Mouse (Mus musculus): ENCODE data around the gene Tmie. TPM values are rescaled to one million over a fixed set of nuclear protein-coding genes. Genes with fewer than 3 reads are reported as not detected.

The Tmie gene
- polyA plus RNA-seq, 1 experiment from 2014 or later: 1.5 TPM

- Histone ChIP-seq H3K9me3 (ENCODE audit: control insufficient read depth, low read length) (no peaks in the 10 kb centered on the region), H3K4me2 (ENCODE audit: low read depth, low read length) (no peak overlapping the region), H3K27ac (ENCODE audit: low read length) (no peak overlapping the region), H3K4me3 (ENCODE audit: low read length) (no peak overlapping the region), H3K36me3 (ENCODE audit: control insufficient read depth, insufficient read depth, low read length) (peaks cover 3% of the 10 kb centered on the region; the same call in 1 of the 2 replicates), H3K9ac (ENCODE audit: low read length) (no peak overlapping the region), H3K27me3 (ENCODE audit: control insufficient read depth, insufficient read depth, low read depth, low read length) (no peaks in the 10 kb centered on the region), H3K4me1 (replicated peaks; ENCODE audit: control insufficient read depth, insufficient read depth, low read length) (no peaks in the 10 kb centered on the region; the same call in 1 of the 2 replicates)
- 80% methylated on average over 3 of the region's 3 CpGs for WGBS
- ATAC-seq (ENCODE audit: low read depth): no peak
These were observed 12.6 kb upstream of the Tmie start for GRCm38 (mm10) chr9:110892552-110892951.

- Histone ChIP-seq H3K4me3 (ENCODE audit: low read length) (no peak overlapping the region), H3K9ac (ENCODE audit: low read length) (no peak overlapping the region), H3K9me3 (ENCODE audit: control insufficient read depth, low read length) (no peaks in the 10 kb centered on the region), H3K4me2 (ENCODE audit: low read depth, low read length) (no peak overlapping the region), H3K27ac (ENCODE audit: low read length) (no peak overlapping the region), H3K4me1 (replicated peaks; ENCODE audit: control insufficient read depth, insufficient read depth, low read length) (no peaks in the 10 kb centered on the region; the same call in 1 of the 2 replicates), H3K36me3 (ENCODE audit: control insufficient read depth, insufficient read depth, low read length) (peaks cover 3% of the 10 kb centered on the region; the same call in 1 of the 2 replicates), H3K27me3 (ENCODE audit: control insufficient read depth, insufficient read depth, low read depth, low read length) (no peaks in the 10 kb centered on the region)
- ATAC-seq (ENCODE audit: low read depth): no peak
- 68% methylated on average over 12 of the region's 12 CpGs for WGBS
These were observed 11.3 kb upstream of the Tmie start for GRCm38 (mm10) chr9:110891077-110891828.

- no peak for ATAC-seq (ENCODE audit: low read depth)
- no peaks in the 10 kb centered on the region for H3K9me3 ChIP-seq (ENCODE audit: control insufficient read depth, low read length)
- H3K4me2 ChIP-seq (ENCODE audit: low read depth, low read length): no peak overlapping the region
- no peak overlapping the region for H3K9ac ChIP-seq (ENCODE audit: low read length)
- peaks cover 3% of the 10 kb centered on the region; the same call in 1 of the 2 replicates for H3K36me3 ChIP-seq (ENCODE audit: control insufficient read depth, insufficient read depth, low read length)
- H3K4me3 ChIP-seq (ENCODE audit: low read length): no peak overlapping the region
- no peaks in the 10 kb centered on the region for H3K27me3 ChIP-seq (ENCODE audit: control insufficient read depth, insufficient read depth, low read depth, low read length)
- H3K27ac ChIP-seq (ENCODE audit: low read length): no peak overlapping the region
- 11% methylated on average over 21 of the region's 21 CpGs for WGBS
- no peaks in the 10 kb centered on the region; the same call in 1 of the 2 replicates for H3K4me1 ChIP-seq (replicated peaks; ENCODE audit: control insufficient read depth, insufficient read depth, low read length)
These were observed 10.3 kb upstream of the Tmie start for GRCm38 (mm10) chr9:110890026-110890783.

- no peak overlapping the region for H3K27ac ChIP-seq (ENCODE audit: low read length)
- no peaks in the 10 kb centered on the region for H3K27me3 ChIP-seq (ENCODE audit: control insufficient read depth, insufficient read depth, low read depth, low read length)
- no peaks in the 10 kb centered on the region for H3K9me3 ChIP-seq (ENCODE audit: control insufficient read depth, low read length)
- H3K4me2 ChIP-seq (ENCODE audit: low read depth, low read length): no peak overlapping the region
- ATAC-seq (ENCODE audit: low read depth): no peak
- no peak overlapping the region for H3K9ac ChIP-seq (ENCODE audit: low read length)
- no peaks in the 10 kb centered on the region; the same call in 1 of the 2 replicates for H3K4me1 ChIP-seq (replicated peaks; ENCODE audit: control insufficient read depth, insufficient read depth, low read length)
- H3K4me3 ChIP-seq (ENCODE audit: low read length): no peak overlapping the region
- WGBS: 90% methylated on average over 14 of the region's 14 CpGs
- peaks cover 6% of the 10 kb centered on the region; the same call in 1 of the 2 replicates for H3K36me3 ChIP-seq (ENCODE audit: control insufficient read depth, insufficient read depth, low read length)
These were observed 9.0 kb upstream of the Tmie start for GRCm38 (mm10) chr9:110888935-110889334.

- H3K9ac ChIP-seq (ENCODE audit: low read length): no peak overlapping the region
- ATAC-seq (ENCODE audit: low read depth): no peak
- H3K9me3 ChIP-seq (ENCODE audit: control insufficient read depth, low read length): no peaks in the 10 kb centered on the region
- H3K27me3 ChIP-seq (ENCODE audit: control insufficient read depth, insufficient read depth, low read depth, low read length): no peaks in the 10 kb centered on the region
- no peak overlapping the region for H3K4me3 ChIP-seq (ENCODE audit: low read length)
- no peaks in the 10 kb centered on the region; the same call in 1 of the 2 replicates for H3K4me1 ChIP-seq (replicated peaks; ENCODE audit: control insufficient read depth, insufficient read depth, low read length)
- 45% methylated on average over 9 of the region's 9 CpGs for WGBS
- H3K27ac ChIP-seq (ENCODE audit: low read length): no peak overlapping the region
- peaks cover 6% of the 10 kb centered on the region; the same call in 1 of the 2 replicates for H3K36me3 ChIP-seq (ENCODE audit: control insufficient read depth, insufficient read depth, low read length)
- H3K4me2 ChIP-seq (ENCODE audit: low read depth, low read length): no peak overlapping the region
These were observed 7.7 kb upstream of the Tmie start for GRCm38 (mm10) chr9:110887388-110888303.

- Histone ChIP-seq H3K9ac (ENCODE audit: low read length) (no peak overlapping the region), H3K4me1 (replicated peaks; ENCODE audit: control insufficient read depth, insufficient read depth, low read length) (peaks cover 28% of the 10 kb centered on the region), H3K36me3 (ENCODE audit: control insufficient read depth, insufficient read depth, low read length) (0 out of 2 replicates have a peak, but pooled peaks cover 3% of the 10 kb centered on the region), H3K4me2 (ENCODE audit: low read depth, low read length) (peak overlapping the region; percentile 93; the same call in 1 of the 2 replicates), H3K4me3 (ENCODE audit: low read length) (no peak overlapping the region), H3K27me3 (ENCODE audit: control insufficient read depth, insufficient read depth, low read depth, low read length) (no peaks in the 10 kb centered on the region), H3K27ac (ENCODE audit: low read length) (no peak overlapping the region; the same call in 1 of the 2 replicates), H3K9me3 (ENCODE audit: control insufficient read depth, low read length) (no peaks in the 10 kb centered on the region)
- WGBS: 60% methylated on average over 7 of the region's 7 CpGs
- no peak for ATAC-seq (ENCODE audit: low read depth)
These were observed 2.0 kb upstream of the Tmie start for GRCm38 (mm10) chr9:110881953-110882352.

GRCm38 (mm10) chr9:110880772-110881171 is 859 bp upstream of the Tmie start:
- WGBS: 47% methylated on average over 4 of the region's 4 CpGs
- H3K36me3 ChIP-seq (ENCODE audit: control insufficient read depth, insufficient read depth, low read length): 0 out of 2 replicates have a peak, but pooled peaks cover 3% of the 10 kb centered on the region
- peak overlapping the region; percentile 89 for H3K27ac ChIP-seq (ENCODE audit: low read length)
- H3K27me3 ChIP-seq (ENCODE audit: control insufficient read depth, insufficient read depth, low read depth, low read length): no peaks in the 10 kb centered on the region
- H3K9me3 ChIP-seq (ENCODE audit: control insufficient read depth, low read length): no peaks in the 10 kb centered on the region
- ATAC-seq (ENCODE audit: low read depth): peak; percentile 64
- H3K4me2 ChIP-seq (ENCODE audit: low read depth, low read length): peak overlapping the region; percentile 93
- H3K9ac ChIP-seq (ENCODE audit: low read length): peak overlapping the region; percentile 73
- peaks cover 28% of the 10 kb centered on the region for H3K4me1 ChIP-seq (replicated peaks; ENCODE audit: control insufficient read depth, insufficient read depth, low read length)
- H3K4me3 ChIP-seq (ENCODE audit: low read length): peak overlapping the region; percentile 70

- H3K4me1 ChIP-seq (replicated peaks; ENCODE audit: control insufficient read depth, insufficient read depth, low read length): peaks cover 28% of the 10 kb centered on the region
- peak; percentile 28; the same call in 1 of the 2 replicates for ATAC-seq (ENCODE audit: low read depth)
- peak within 1 kb of the TSS; percentile 73 for H3K9ac ChIP-seq (ENCODE audit: low read length)
- 14% methylated on average over 12 of the region's 12 CpGs for WGBS
- peak within 1 kb of the TSS; percentile 93 for H3K4me2 ChIP-seq (ENCODE audit: low read depth, low read length)
- no peaks in the 10 kb centered on the region for H3K9me3 ChIP-seq (ENCODE audit: control insufficient read depth, low read length)
- H3K36me3 ChIP-seq (ENCODE audit: control insufficient read depth, insufficient read depth, low read length): no peaks in the 10 kb centered on the region
- H3K27me3 ChIP-seq (ENCODE audit: control insufficient read depth, insufficient read depth, low read depth, low read length): no peaks in the 10 kb centered on the region
- peak within 1 kb of the TSS; percentile 89 for H3K27ac ChIP-seq (ENCODE audit: low read length)
- H3K4me3 ChIP-seq (ENCODE audit: low read length): peak within 1 kb of the TSS; percentile 70
These were observed 557 bp downstream of the Tmie start, which contains the start of gene Als2cl for GRCm38 (mm10) chr9:110879191-110879920. Gene Als2cl (plus strand): TSS chr9:110879870.
